Mouse (Mus musculus): ENCODE measurements around the gene Fdx1l. TPM values are rescaled to one million over a fixed set of nuclear protein-coding genes. Genes with fewer than 3 reads are reported as not detected.
"Not testable (repeated sequence)": the region's sequence is repeated elsewhere in the genome, so short reads cannot be mapped to it uniquely, and the experiment has no call there.

The Fdx1l gene
- total RNA-seq, 2 experiments from 2014 or later, result 62.4 to 64.3 TPM

GRCm38 (mm10) chr9:21072641-21073040 lies 773 bp downstream of the Fdx1l start:
- no peak for DNase-seq (ENCODE audit: extremely low spot score in 1 of 2, low spot score in 2 of 2)
- Histone ChIP-seq H3K4me3 (peak overlapping the region; percentile 94), H3K27ac (peak overlapping the region; percentile 85)
- intact Hi-C loops (cut with DNase I), result loop anchor here (1.0 to 5.0 kb wide), 4 partner anchors 32 to 175 kb away; partner anchors contain the start of genes Eif3g and Tyk2
- no peak for TF ChIP-seq CTCF (IDR thresholded peaks at IDR 0.05)

- no peak within 1 kb of the TSS for H3K27ac ChIP-seq
- no peak for TF ChIP-seq CTCF (IDR thresholded peaks at IDR 0.05)
- DNase-seq (ENCODE audit: extremely low spot score in 1 of 2, low spot score in 2 of 2), result no peak
- intact Hi-C loops (cut with DNase I), result no loop called here
- H3K4me3 ChIP-seq, result no peak within 1 kb of the TSS
Measured at GRCm38 (mm10) chr9:21067006-21067684, 6.3 kb downstream of the Fdx1l start, which contains the start of gene Zglp1. Zglp1 (minus strand) TSS chr9:21067093.

- DNase-seq (ENCODE audit: extremely low spot score in 1 of 2, low spot score in 2 of 2), result peak; percentile 70 to 76
Measured at GRCm38 (mm10) chr9:21062928-21063327, 10.5 kb downstream of the Fdx1l start.

GRCm38 (mm10) chr9:21051578-21051977 lies 21.8 kb downstream of the Fdx1l start:
- H3K4me3 ChIP-seq, result no peak overlapping the region
- no peak for TF ChIP-seq CTCF (IDR thresholded peaks at IDR 0.05)
- intact Hi-C loops (cut with DNase I), result no loop called here
- no peak overlapping the region for H3K27ac ChIP-seq
- no peak for DNase-seq (ENCODE audit: extremely low spot score in 1 of 2, low spot score in 2 of 2)

More at GRCm38 (mm10) chr9:21062928-21063327, 10.5 kb downstream of the Fdx1l start:
- Histone ChIP-seq H3K27ac (peak overlapping the region; percentile 91), H3K4me3 (no peak overlapping the region)
- intact Hi-C loops (cut with DNase I), result loop anchor here (1.0 kb wide), 2 partner anchors 22 to 31 kb away; partner anchors contain the start of gene Icam5
- no peak for TF ChIP-seq CTCF (IDR thresholded peaks at IDR 0.05)

GRCm38 (mm10) chr9:21045235-21045634 lies 28.2 kb downstream of the Fdx1l start:
- DNase-seq (ENCODE audit: extremely low spot score in 1 of 2, low spot score in 2 of 2), result no peak
- Histone ChIP-seq H3K27ac (no peak overlapping the region), H3K4me3 (no peak overlapping the region)
- intact Hi-C loops (cut with DNase I), result no loop called here
- no peak for TF ChIP-seq CTCF (IDR thresholded peaks at IDR 0.05)

- DNase-seq (ENCODE audit: extremely low spot score in 1 of 2, low spot score in 2 of 2); H3K4me3 ChIP-seq; H3K27ac ChIP-seq; intact Hi-C loops (cut with DNase I): not testable (repeated sequence)
Measured at GRCm38 (mm10) chr9:21044785-21045184, 28.6 kb downstream of the Fdx1l start.

GRCm38 (mm10) chr9:21043563-21043962 lies 29.9 kb downstream of the Fdx1l start:
- TF ChIP-seq CTCF (IDR thresholded peaks at IDR 0.05), result no peak
- no peak for DNase-seq (ENCODE audit: extremely low spot score in 1 of 2, low spot score in 2 of 2)
- Histone ChIP-seq H3K27ac (no peak overlapping the region), H3K4me3 (no peak overlapping the region)
- intact Hi-C loops (cut with DNase I), result no loop called here

- DNase-seq (ENCODE audit: extremely low spot score in 1 of 2, low spot score in 2 of 2), result peak; percentile 63 to 73
- Histone ChIP-seq H3K4me3 (no peak overlapping the region), H3K27ac (peak overlapping the region; percentile 87; the same call in 1 of the 2 replicates)
- intact Hi-C loops (cut with DNase I), result loop anchor here (1.0 to 2.0 kb wide), 2 partner anchors 22 to 31 kb away; partner anchors contain the start of genes Fdx1l and Gm49373
- TF ChIP-seq CTCF (IDR thresholded peaks at IDR 0.05), result no peak
Measured at GRCm38 (mm10) chr9:21041308-21041707, 32.1 kb downstream of the Fdx1l start.

- no peak for DNase-seq (ENCODE audit: extremely low spot score in 1 of 2, low spot score in 2 of 2)
- TF ChIP-seq CTCF (IDR thresholded peaks at IDR 0.05), result no peak
- intact Hi-C loops (cut with DNase I), result loop anchor here (2.0 kb wide), 1 partner anchor 33 kb away; the partner anchor contains the start of genes Fdx1l and Gm49373
- peak overlapping the region; percentile 58 for H3K27ac ChIP-seq
- no peak overlapping the region for H3K4me3 ChIP-seq
Measured at GRCm38 (mm10) chr9:21039779-21040178, 33.6 kb downstream of the Fdx1l start.

GRCm38 (mm10) chr9:21037481-21037891 lies 35.9 kb downstream of the Fdx1l start:
- DNase-seq (ENCODE audit: extremely low spot score in 1 of 2, low spot score in 2 of 2), result peak; percentile 50 to 57
- TF ChIP-seq CTCF (IDR thresholded peaks at IDR 0.05), result no peak
- intact Hi-C loops (cut with DNase I), result no loop called here
- peak overlapping the region; percentile 69 for H3K27ac ChIP-seq
- peak overlapping the region; percentile 28 for H3K4me3 ChIP-seq

- Histone ChIP-seq H3K4me3 (0 out of 2 replicates have a peak overlapping the region, but pooled peaks have one; percentile 6), H3K27ac (peak overlapping the region; percentile 69; the same call in 1 of the 2 replicates)
- peak; percentile 24 to 28 for DNase-seq (ENCODE audit: extremely low spot score in 1 of 2, low spot score in 2 of 2)
- intact Hi-C loops (cut with DNase I), result no loop called here
- no peak for TF ChIP-seq CTCF (IDR thresholded peaks at IDR 0.05)
Measured at GRCm38 (mm10) chr9:21036666-21037065, 36.7 kb downstream of the Fdx1l start.

- intact Hi-C loops (cut with DNase I), result no loop called here
- no peak for TF ChIP-seq CTCF (IDR thresholded peaks at IDR 0.05)
- H3K4me3 ChIP-seq, result 0 out of 2 replicates have a peak overlapping the region, but pooled peaks have one; percentile 11
- H3K27ac ChIP-seq, result peak overlapping the region; percentile 50
- no peak for DNase-seq (ENCODE audit: extremely low spot score in 1 of 2, low spot score in 2 of 2)
Measured at GRCm38 (mm10) chr9:21036161-21036560, 37.3 kb downstream of the Fdx1l start.
